Mouse (Mus musculus) cerebellum, adult 9-10 months (tissue): ENCODE measurements around the gene Pick1.

ENCODE experiments used
- DNase-seq: peaks from one replicate; pipeline ENCODE4 v3.0.0; 2022

The Pick1 gene

DNA sequence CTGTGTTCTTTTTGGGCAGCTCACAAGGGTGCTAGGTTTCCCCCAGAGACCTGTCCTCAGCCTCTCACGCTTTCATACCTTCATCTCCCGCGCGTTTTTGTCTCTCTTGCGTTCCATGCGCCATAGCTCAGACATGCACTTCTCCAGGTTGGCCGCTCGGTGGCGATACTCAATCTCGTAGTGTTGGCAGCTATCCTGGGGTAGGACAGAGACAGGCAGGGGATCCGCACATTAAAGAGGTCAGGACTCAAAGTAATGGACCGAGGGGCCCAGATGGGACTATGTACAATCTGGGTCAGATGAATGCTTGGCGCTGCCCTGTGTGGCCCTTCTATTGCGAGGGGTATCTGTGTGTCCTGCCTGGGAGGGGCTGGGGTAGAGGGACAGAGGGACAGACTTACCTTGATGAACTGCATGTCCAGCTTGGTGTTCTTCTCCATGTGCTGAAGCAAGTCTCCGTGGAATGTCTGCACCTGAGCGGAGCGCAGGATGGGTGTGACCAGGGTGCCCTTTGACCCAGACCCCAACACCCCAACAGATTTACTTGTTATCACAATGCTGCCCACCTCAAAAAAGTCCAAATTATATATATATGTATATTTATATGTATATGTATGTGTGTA, 42.3 kb downstream of the Pick1 start:
- DNase-seq = no peak

DNA sequence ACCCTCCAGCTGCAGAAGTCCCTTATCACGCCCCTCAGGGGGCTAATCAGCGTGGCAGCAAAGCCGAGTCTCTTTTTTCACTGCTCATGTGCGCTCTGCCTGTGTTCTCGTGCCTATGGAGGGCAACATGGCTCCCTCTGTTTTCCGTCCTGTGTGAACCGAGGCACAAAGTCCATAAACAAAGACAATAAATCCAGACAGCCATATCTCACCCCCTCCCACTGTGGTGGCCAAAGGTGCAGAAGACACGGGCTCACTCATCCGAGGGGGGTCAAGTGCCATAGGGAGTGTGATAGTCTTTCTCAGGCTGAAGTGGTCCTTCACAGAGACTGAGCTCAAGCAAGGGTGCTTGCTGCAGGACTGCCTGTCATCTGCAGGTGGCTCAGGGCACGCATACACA, 44.0 kb downstream of the Pick1 start:
- no peak for DNase-seq

DNA sequence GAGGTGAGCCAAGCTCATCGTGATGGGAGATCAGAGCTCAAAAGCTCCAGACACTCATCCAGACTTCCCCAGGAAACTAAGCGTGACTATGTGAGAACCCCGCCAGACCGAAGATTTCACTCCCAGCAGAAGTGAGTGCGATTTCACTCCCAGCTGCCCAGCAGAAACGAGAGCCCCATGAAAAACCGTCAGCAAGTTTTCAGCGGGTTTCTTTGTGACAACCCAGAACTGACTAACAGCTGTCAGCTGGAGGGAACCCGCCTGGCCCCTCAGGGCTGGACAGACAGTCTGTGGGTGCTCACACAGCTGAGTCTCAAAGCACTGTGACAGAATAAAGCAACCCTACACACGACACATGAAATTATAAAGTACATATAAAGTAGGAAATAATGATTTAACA, 48.8 kb downstream of the Pick1 start:
- no peak for DNase-seq

DNA sequence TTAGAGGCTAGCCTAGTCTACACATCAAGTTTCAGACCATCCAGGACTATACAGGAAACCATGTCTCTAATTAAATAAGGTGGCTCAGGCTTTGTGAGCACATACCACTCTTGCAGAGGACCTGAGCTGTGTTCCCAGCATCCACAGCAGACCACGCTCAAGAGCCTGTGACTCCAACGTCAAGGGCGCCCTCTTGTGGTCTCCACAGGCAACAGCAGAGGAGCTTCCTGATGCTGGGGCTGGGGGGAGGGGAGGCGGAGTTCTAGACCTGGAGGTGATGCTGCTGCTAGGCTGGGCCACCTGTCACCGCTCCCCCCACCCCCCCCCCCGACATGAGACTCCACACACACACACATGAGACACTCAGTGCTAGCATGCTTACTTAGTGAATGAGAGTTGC, 51.2 kb downstream of the Pick1 start:
- no peak for DNase-seq

DNA sequence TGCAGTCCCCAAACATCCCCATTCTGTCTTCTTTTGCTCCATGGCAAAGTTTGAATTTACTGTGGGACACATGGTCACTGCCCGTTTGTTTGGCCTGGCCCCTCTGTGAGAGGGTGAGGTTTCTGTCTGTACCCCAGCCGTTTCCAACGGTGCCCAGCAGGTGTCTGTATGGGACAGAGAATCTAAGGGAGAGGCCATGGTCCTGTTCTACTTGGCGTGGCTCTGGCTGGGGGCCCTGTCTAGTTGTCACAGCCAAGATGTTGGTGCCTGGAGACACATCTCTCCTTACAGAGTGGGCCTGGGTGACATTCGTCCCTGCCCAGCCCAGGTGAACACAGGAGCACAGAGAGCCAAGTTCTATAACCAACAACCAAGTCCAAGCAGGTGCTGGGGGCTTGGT, 51.9 kb downstream of the Pick1 start:
- no peak for DNase-seq

DNA sequence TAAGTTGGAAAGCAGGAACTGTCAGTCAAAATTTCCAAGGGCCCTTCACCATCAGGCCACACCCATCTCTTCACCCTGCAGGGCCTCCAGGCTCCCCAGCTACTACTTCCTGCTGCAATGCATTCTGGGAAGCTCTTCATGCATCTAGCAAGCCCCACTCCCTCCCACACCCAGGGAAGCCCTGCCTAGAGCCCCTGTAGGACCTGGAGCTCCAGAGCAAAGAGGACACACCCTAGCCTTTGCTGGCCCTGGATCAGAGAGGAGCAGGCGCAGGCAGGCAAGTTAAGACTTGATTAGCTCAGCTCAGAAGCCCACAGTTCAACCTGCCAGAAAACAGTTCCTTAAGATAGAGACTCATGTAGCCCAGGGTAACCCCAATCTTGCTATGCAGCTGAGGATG, 52.4 kb downstream of the Pick1 start:
- no peak for DNase-seq

DNA sequence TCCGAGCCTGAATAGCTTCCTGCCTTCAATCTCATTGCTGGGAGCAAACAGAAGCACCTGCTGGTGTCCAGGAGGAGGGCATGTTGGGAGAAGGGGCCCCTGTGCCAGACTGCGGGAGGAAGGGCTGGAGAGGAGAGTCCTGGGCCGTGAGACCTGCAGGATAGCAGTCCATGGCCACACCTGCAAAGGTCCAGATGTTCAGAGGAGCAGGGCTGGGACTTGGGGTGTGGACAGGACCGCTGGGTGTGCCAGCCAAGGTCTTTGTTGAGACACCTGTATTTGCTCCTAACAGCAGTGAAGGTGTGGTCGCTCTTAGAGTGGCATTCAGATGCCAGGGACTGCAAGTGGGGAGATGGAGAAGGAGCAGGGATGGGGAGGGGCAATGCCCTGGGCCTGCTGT, 53.5 kb downstream of the Pick1 start:
- DNase-seq = no peak

DNA sequence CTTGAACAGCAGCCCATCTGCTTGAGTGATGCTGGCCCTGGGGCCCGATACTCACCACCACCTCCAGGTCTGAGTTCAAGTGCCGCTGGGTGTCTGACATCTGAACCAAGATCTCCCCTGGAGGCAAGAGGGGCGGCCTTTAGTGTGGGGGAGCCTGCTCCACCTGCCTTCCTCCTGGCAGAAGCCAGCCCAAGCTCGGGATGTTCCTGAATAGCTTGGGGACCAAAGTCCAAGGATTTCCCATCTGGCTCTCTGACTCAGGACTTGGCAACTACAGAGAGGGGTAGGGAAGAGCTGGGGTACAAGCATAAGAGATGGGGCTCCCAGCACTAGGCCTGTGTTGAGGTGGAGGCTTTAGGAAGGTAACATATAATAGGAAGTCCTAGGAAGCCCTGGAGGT, 54.4 kb downstream of the Pick1 start:
- no peak for DNase-seq

DNA sequence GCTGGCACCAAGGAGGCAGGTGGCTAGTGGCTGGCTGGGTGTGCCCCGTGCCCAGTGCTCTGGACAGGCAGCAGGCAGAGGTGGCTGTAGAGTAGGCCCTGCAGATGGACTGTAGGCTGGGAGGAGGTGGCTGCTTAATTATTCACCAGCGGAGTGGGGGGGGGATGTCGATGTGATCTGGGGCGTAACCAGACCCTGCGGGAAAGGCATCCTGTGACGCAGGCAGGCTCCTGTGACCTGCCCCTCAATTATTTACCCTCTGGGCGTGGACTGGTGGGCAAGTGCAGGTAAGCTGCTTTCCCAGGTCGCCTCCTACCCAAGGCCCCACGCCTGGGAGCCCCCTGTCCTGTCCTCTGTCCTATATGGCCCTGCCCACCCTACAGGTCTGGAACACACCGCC, 56.4 kb downstream of the Pick1 start, which contains the start of gene Baiap2l2:
Gene Baiap2l2, minus strand, starts transcription at position 139 of the 400 bp plus-strand sequence.
- DNase-seq = no peak

DNA sequence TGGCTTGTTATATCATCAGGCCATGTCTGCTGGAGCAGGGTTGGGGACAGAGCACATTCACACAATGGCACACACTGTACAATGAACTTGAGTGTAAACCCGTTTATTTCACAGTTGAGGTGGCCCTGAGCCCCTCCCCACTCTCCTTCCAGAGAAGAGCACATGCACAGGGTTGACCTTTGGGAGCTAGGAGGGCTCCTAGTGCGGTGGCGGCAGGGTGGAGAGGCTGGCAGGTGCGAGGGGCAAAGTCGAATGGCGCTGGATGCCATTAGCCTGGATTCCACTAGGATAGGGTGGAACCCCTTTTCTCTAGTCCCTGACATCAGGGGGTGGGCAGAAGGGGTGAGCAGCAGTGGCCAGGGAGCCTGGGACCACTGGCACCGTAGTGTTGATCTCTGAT, 57.2 kb downstream of the Pick1 start:
- no peak for DNase-seq

DNA sequence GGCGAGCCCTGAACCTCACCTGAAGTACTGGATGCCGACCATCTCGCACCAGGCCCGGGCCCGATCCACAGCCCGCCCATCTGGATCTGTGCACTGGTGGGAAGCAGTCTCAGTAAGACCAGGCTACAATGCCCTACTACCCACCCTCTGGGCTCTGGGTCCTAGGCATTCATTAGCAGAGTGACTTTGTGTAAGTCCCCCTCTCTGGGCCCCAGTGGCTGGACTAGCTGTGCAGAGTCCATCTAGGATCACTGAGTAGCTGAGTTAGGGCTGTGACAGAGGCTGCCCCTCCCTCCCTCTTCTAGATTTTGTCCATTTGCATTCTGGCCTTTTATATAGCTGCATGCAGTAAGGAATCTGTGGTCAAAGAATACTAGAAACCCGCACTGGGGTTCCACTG, 58.1 kb downstream of the Pick1 start:
- DNase-seq = no peak

DNA sequence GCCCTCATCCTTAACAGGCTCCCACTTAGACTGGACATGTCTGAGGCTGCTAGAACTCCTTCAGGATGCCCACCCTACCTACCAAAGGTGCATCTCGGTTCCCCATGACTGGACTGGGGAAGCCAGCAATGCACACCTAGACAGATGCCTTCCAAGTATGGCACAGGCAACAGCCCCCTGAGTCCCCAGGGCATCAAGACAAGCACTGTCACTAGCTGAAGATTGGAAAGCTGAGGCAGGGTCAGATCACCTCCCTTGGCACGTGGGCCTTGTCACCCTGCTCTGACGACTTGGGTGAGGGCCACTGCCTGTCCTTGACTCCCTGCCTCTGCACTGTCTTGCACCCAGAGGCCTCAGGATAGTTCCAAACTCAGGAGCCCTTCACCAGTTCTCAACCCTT, 59.4 kb downstream of the Pick1 start:
- DNase-seq = no peak

DNA sequence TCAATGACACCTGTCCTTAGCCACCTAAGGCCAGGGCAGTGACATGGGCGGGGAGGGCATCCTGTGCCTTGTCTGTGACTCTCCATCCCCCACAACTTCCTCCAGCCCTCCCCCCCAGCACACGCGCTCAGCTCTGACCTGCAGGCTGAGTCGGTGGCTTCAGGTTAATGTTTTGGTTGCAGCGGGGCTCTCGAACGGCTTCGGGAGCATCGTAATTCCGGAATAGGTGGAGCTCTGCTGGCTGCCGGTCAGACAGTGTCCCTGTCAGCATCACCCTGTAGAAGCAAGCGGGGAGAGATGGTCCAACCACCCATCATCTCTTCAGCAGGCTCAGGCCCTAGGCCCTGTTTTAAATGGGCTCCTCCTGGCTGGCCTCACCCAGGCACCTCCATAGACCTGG, 60.5 kb downstream of the Pick1 start:
- no peak for DNase-seq

DNA sequence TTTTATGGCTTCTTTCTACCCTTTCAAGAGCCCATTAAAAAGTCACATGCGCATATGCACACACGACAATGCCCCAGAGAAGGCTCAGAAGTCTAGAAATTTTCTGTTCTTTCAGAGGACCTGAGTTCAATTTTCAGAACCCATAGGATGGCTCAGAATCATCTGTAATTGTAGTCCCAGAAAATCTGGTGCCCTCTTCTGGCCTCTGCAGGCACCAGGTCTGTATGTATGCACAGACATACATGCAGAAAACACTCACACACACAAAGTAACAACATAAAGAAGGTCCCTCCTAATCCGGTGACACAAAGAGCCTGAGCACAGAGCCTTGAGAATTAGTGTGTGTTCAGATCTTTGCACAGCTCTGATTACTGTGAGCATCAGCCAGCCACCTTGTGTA, 61.4 kb downstream of the Pick1 start:
- no peak for DNase-seq

DNA sequence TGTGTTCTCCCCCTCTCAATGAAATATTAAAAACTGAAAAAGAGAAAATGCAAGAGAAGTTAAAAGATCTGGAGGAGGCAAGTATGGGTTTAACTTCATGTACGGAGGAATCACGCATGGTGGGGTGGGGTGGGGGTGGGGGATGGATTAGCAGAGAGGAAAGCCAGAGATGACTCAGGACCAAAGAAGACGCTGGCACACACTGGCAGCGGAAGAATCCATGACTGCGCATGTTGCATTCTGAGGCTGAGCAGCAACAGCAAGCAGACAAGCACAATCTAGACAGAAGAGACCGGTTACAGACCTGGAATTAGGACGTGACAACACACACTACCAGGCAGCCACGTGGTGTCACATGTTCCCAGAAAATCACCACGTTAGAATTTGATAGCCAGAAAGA, 63.8 kb downstream of the Pick1 start:
- DNase-seq = no peak

DNA sequence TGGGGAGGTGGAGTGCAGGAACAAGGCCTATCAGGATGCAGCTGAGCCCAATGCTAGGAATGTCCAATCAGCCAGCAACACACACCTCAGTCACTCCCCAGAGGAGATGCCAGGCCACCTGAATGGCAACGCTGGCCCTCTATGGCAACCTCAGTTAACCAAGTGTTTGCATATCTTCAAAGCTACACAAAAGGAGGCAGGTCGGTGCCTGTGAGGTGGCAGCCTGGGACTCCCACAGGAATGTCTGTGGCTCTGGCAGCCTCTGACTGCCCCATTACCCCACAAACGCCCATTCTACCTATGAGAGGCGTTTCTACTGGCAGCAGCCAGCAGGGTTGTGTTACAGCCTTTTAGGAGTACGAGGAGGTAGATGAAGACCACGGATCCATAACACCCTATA, 69.6 kb downstream of the Pick1 start:
- DNase-seq = no peak
